Mouse (Mus musculus) urinary bladder, postnatal 25 days (tissue): ENCODE results near the gene Sgpp2.

Source experiments
- DNase-seq: peaks from one replicate; pipeline ENCODE4 v3.0.0; 2022; ENCODE audit warnings: low spot score

Sgpp2 gene

GRCm38 (mm10) chr1:78451070-78451854 lies 141.1 kb downstream of the Sgpp2 start:
- no peak for DNase-seq

DNA sequence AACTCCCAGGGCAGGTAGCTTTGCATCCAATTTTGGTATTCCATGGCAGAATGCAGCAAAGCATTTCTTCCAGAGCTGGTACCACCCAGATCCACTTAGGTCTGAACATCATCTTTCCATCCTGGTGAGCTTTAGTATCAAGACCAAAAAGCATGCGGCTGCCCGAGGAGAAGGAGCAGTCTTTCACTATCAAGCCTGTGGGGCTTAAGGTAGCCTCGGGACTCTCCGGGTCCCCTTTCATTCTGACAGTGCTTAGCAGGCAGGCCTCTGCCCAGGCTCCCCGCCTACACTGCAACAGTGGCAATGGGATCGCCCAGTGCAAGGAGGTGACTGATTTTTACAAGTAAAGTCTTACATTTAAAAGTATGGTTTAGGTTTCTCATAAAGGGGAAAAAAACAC lies 142.4 kb downstream of the Sgpp2 start:
- DNase-seq, result no peak

DNA sequence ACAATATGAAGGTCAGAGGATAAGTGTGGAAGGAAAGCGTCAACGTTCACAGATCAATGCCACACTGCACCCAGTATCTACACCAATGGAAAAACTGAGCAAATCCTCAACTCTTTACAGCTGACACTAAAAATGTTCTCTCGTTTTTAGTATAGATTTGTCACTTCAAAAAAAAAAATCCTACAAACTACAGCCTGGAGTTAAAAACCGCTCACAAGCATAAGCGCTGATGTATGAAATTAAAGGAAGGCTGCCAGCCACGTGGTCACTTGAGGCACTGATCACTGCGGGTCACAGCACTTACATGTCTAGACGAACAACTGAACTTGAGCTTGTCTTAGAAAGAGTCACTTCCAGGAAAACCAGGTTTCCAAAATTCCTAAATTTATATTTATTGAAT lies 143.7 kb downstream of the Sgpp2 start:
- DNase-seq, result no peak

DNA sequence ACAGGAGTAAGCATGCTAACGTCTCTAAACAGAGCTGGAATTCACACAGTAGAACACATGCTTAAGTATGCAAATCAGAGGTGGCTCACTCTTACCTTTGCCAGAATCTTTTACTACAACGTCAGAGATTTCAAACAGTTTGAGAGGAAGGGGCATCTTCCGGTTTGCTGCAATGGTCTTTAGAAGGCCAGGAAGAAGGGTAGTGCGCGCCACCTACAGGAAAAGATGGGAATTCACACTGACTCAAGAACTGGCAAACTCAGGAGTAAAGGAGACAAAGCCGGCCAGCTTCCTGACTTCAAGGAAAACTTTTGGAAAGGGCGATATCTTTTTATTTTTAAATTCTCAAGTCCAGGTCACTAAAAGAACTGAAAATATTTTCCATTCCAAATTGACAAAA lies 144.5 kb downstream of the Sgpp2 start:
- DNase-seq, result no peak
